Mouse (Mus musculus) cerebellum, adult 11 months (tissue): Measurements from ENCODE around the gene C7.
"Not testable (repeated sequence)": the region's sequence is repeated elsewhere in the genome, so short reads cannot be mapped to it uniquely, and the experiment has no call there.

ENCODE experiments used
- DNase-seq: peaks from one replicate; pipeline ENCODE4 v3.0.0; 2022

C7 gene

GRCm38 (mm10) chr15:5063635-5064034 is at the start of gene C7:
Gene C7, minus strand, starts transcription at chr15:5063740.
- no peak for DNase-seq

GRCm38 (mm10) chr15:5112651-5113050 is 49.1 kb upstream of the C7 start:
- DNase-seq, result no peak

GRCm38 (mm10) chr15:5108655-5109040 is 45.1 kb upstream of the C7 start:
- DNase-seq, result no peak

- no peak for DNase-seq
Measured at GRCm38 (mm10) chr15:5107686-5108654, 44.4 kb upstream of the C7 start, which contains the start of gene Card6. Gene Card6, minus strand, starts transcription at chr15:5108539.

GRCm38 (mm10) chr15:5106293-5106692 is 42.8 kb upstream of the C7 start:
- DNase-seq, result no peak

- DNase-seq, result no peak
Measured at GRCm38 (mm10) chr15:5105891-5106290, 42.4 kb upstream of the C7 start.

GRCm38 (mm10) chr15:5102312-5102711 is 38.8 kb upstream of the C7 start:
- DNase-seq, result no peak

- no peak for DNase-seq
Measured at GRCm38 (mm10) chr15:5097376-5097775, 33.8 kb upstream of the C7 start.

GRCm38 (mm10) chr15:5095534-5096301 is 32.2 kb upstream of the C7 start:
- DNase-seq, result no peak

- no peak for DNase-seq
Measured at GRCm38 (mm10) chr15:5090131-5090530, 26.6 kb upstream of the C7 start.

- DNase-seq, result no peak
Measured at GRCm38 (mm10) chr15:5088850-5089608, 25.5 kb upstream of the C7 start.

GRCm38 (mm10) chr15:5086162-5086561 is 22.6 kb upstream of the C7 start:
- DNase-seq, result no peak

GRCm38 (mm10) chr15:5081235-5081634 is 17.7 kb upstream of the C7 start:
- DNase-seq, result no peak

- DNase-seq, result peak; percentile 24
Measured at GRCm38 (mm10) chr15:5068801-5069518, 5.4 kb upstream of the C7 start.

GRCm38 (mm10) chr15:5045560-5046284 is 17.8 kb downstream of the C7 start:
- DNase-seq, result no peak

- DNase-seq, result no peak
Measured at GRCm38 (mm10) chr15:5029256-5029655, 34.3 kb downstream of the C7 start.

GRCm38 (mm10) chr15:5023479-5024265 is 39.9 kb downstream of the C7 start:
- not testable (repeated sequence) for DNase-seq

- no peak for DNase-seq
Measured at GRCm38 (mm10) chr15:5009644-5010107, 53.9 kb downstream of the C7 start.

GRCm38 (mm10) chr15:5003503-5004196 is 59.9 kb downstream of the C7 start:
- DNase-seq, result no peak

- no peak for DNase-seq
Measured at GRCm38 (mm10) chr15:5002903-5003302, 60.6 kb downstream of the C7 start.
